Mouse (Mus musculus): ENCODE measurements at regions not wholly inside any gene's neighbourhood (a gene's known extent, or its start where the extent isn't known, plus 50 kb on each side); places are given as distances from the start of the nearest gene placed in this dataset.

GRCm38 (mm10) chr8:103214606-103215005 is 429.2 kb upstream of the Cdh11 start:
- no peaks in the 10 kb centered on the region for H3K27me3 ChIP-seq (ENCODE audit: control insufficient read depth, insufficient read depth, insufficient read length)
- no peak overlapping the region for H3K4me2 ChIP-seq (ENCODE audit: low read depth)
- no peaks in the 10 kb centered on the region for H3K36me3 ChIP-seq (ENCODE audit: control insufficient read depth, insufficient read depth)
- H3K79me2 ChIP-seq (ENCODE audit: control insufficient read depth, insufficient read depth): no peaks in the 10 kb centered on the region
- TF ChIP-seq E2F4 (IDR thresholded peaks at IDR 0.05; ENCODE audit: insufficient read depth) (no peak), MYOG (IDR thresholded peaks at IDR 0.05; ENCODE audit: control insufficient read depth in 1 of 3, insufficient read depth in 1 of 3, insufficient read length in 2 of 3, low read depth in 2 of 3) (no peak), USF1 (IDR thresholded peaks at IDR 0.05; ENCODE audit: low read depth) (no peak), SRF (IDR thresholded peaks at IDR 0.05; ENCODE audit: control insufficient read depth, insufficient read length, low read depth) (no peak), REST (IDR thresholded peaks at IDR 0.05; ENCODE audit: insufficient read depth, insufficient read length) (no peak), TCF12 (IDR thresholded peaks at IDR 0.05; ENCODE audit: insufficient read depth, poor library complexity, severe bottlenecking) (no peak), POLR2A (IDR thresholded peaks at IDR 0.05; ENCODE audit: insufficient read length, low read depth) (no peak), CEBPB (IDR thresholded peaks at IDR 0.05; ENCODE audit: insufficient read depth, poor library complexity, severe bottlenecking) (no peak), MAX (IDR thresholded peaks at IDR 0.05; ENCODE audit: low read depth) (no peak), POLR2AphosphoS2 (IDR thresholded peaks at IDR 0.05; ENCODE audit: insufficient read length, low read depth) (no peak), MYOD1 (IDR thresholded peaks at IDR 0.05; ENCODE audit: control insufficient read depth in 1 of 3, insufficient read length in 2 of 3, low read depth in 2 of 3) (no peak), TCF3 (IDR thresholded peaks at IDR 0.05; ENCODE audit: insufficient read length, low read depth) (no peak)
- H3K4me3 ChIP-seq: no peak overlapping the region
- H3ac ChIP-seq (ENCODE audit: control insufficient read depth, insufficient read length): no peak overlapping the region

- no peaks in the 10 kb centered on the region for H3K79me2 ChIP-seq (ENCODE audit: control insufficient read depth, insufficient read depth)
- H3ac ChIP-seq (ENCODE audit: control insufficient read depth, insufficient read length): no peak overlapping the region
- H3K36me3 ChIP-seq (ENCODE audit: control insufficient read depth, insufficient read depth): no peaks in the 10 kb centered on the region
- H3K4me2 ChIP-seq (ENCODE audit: low read depth): peak overlapping the region; percentile 25
- no peaks in the 10 kb centered on the region for H3K27me3 ChIP-seq (ENCODE audit: control insufficient read depth, insufficient read depth, insufficient read length)
- H3K4me3 ChIP-seq: no peak overlapping the region
- TF ChIP-seq TCF12 (IDR thresholded peaks at IDR 0.05; ENCODE audit: insufficient read depth, poor library complexity, severe bottlenecking) (no peak), TCF3 (IDR thresholded peaks at IDR 0.05; ENCODE audit: insufficient read length, low read depth) (no peak), POLR2AphosphoS2 (IDR thresholded peaks at IDR 0.05; ENCODE audit: insufficient read length, low read depth) (no peak), USF1 (IDR thresholded peaks at IDR 0.05; ENCODE audit: low read depth) (no peak), SRF (IDR thresholded peaks at IDR 0.05; ENCODE audit: control insufficient read depth, insufficient read length, low read depth) (no peak)
These were observed 445.5 kb upstream of the Cdh11 start for GRCm38 (mm10) chr8:103230741-103231475.

- H3K4me3 ChIP-seq: no peak overlapping the region
- H3K27me3 ChIP-seq (ENCODE audit: control insufficient read depth, insufficient read depth, insufficient read length): no peaks in the 10 kb centered on the region
- H3K4me2 ChIP-seq (ENCODE audit: low read depth): no peak overlapping the region
- H3K79me2 ChIP-seq (ENCODE audit: control insufficient read depth, insufficient read depth): no peaks in the 10 kb centered on the region
- H3ac ChIP-seq (ENCODE audit: control insufficient read depth, insufficient read length): no peak overlapping the region
- no peak for TF ChIP-seq REST (IDR thresholded peaks at IDR 0.05; ENCODE audit: insufficient read depth, insufficient read length)
- TF ChIP-seq POLR2A (IDR thresholded peaks at IDR 0.05; ENCODE audit: insufficient read length, low read depth): no peak
- no peak for TF ChIP-seq USF1 (IDR thresholded peaks at IDR 0.05; ENCODE audit: low read depth)
- no peak for TF ChIP-seq E2F4 (IDR thresholded peaks at IDR 0.05; ENCODE audit: insufficient read depth)
- no peak for TF ChIP-seq MYOD1 (IDR thresholded peaks at IDR 0.05; ENCODE audit: control insufficient read depth in 1 of 3, insufficient read length in 2 of 3, low read depth in 2 of 3)
- no peak for TF ChIP-seq MYOG (IDR thresholded peaks at IDR 0.05; ENCODE audit: control insufficient read depth in 1 of 3, insufficient read depth in 1 of 3, insufficient read length in 2 of 3, low read depth in 2 of 3)
- no peak for TF ChIP-seq MAX (IDR thresholded peaks at IDR 0.05; ENCODE audit: low read depth)
- TF ChIP-seq CEBPB (IDR thresholded peaks at IDR 0.05; ENCODE audit: insufficient read depth, poor library complexity, severe bottlenecking): no peak
- TF ChIP-seq TCF3 (IDR thresholded peaks at IDR 0.05; ENCODE audit: insufficient read length, low read depth): no peak
- no peak for TF ChIP-seq SRF (IDR thresholded peaks at IDR 0.05; ENCODE audit: control insufficient read depth, insufficient read length, low read depth)
- no peak for TF ChIP-seq TCF12 (IDR thresholded peaks at IDR 0.05; ENCODE audit: insufficient read depth, poor library complexity, severe bottlenecking)
- TF ChIP-seq POLR2AphosphoS2 (IDR thresholded peaks at IDR 0.05; ENCODE audit: insufficient read length, low read depth): no peak
- H3K36me3 ChIP-seq (ENCODE audit: control insufficient read depth, insufficient read depth): no peaks in the 10 kb centered on the region
These were observed 448.9 kb upstream of the Cdh11 start for GRCm38 (mm10) chr8:103234374-103234773.

GRCm38 (mm10) chr8:103235614-103236013 is 450.2 kb upstream of the Cdh11 start:
- TF ChIP-seq TCF3 (IDR thresholded peaks at IDR 0.05; ENCODE audit: insufficient read length, low read depth) (no peak), TCF12 (IDR thresholded peaks at IDR 0.05; ENCODE audit: insufficient read depth, poor library complexity, severe bottlenecking) (no peak), POLR2AphosphoS2 (IDR thresholded peaks at IDR 0.05; ENCODE audit: insufficient read length, low read depth) (no peak), POLR2A (IDR thresholded peaks at IDR 0.05; ENCODE audit: insufficient read length, low read depth) (no peak), MYOG (IDR thresholded peaks at IDR 0.05; ENCODE audit: control insufficient read depth in 1 of 3, insufficient read depth in 1 of 3, insufficient read length in 2 of 3, low read depth in 2 of 3) (no peak), E2F4 (IDR thresholded peaks at IDR 0.05; ENCODE audit: insufficient read depth) (no peak)
- Histone ChIP-seq H3ac (ENCODE audit: control insufficient read depth, insufficient read length) (no peak overlapping the region), H3K4me3 (no peak overlapping the region), H3K79me2 (ENCODE audit: control insufficient read depth, insufficient read depth) (no peaks in the 10 kb centered on the region), H3K27me3 (ENCODE audit: control insufficient read depth, insufficient read depth, insufficient read length) (no peaks in the 10 kb centered on the region), H3K4me2 (ENCODE audit: low read depth) (peak overlapping the region; percentile 32), H3K36me3 (ENCODE audit: control insufficient read depth, insufficient read depth) (no peaks in the 10 kb centered on the region)

- no peak overlapping the region for H3K4me3 ChIP-seq
- H3ac ChIP-seq (ENCODE audit: control insufficient read depth, insufficient read length): no peak overlapping the region
- TF ChIP-seq SRF (IDR thresholded peaks at IDR 0.05; ENCODE audit: control insufficient read depth, insufficient read length, low read depth) (no peak), TCF12 (IDR thresholded peaks at IDR 0.05; ENCODE audit: insufficient read depth, poor library complexity, severe bottlenecking) (no peak), POLR2A (IDR thresholded peaks at IDR 0.05; ENCODE audit: insufficient read length, low read depth) (no peak), MYOG (IDR thresholded peaks at IDR 0.05; ENCODE audit: control insufficient read depth in 1 of 3, insufficient read depth in 1 of 3, insufficient read length in 2 of 3, low read depth in 2 of 3) (no peak), USF1 (IDR thresholded peaks at IDR 0.05; ENCODE audit: low read depth) (no peak), MYOD1 (IDR thresholded peaks at IDR 0.05; ENCODE audit: control insufficient read depth in 1 of 3, insufficient read length in 2 of 3, low read depth in 2 of 3) (no peak), REST (IDR thresholded peaks at IDR 0.05; ENCODE audit: insufficient read depth, insufficient read length) (no peak), POLR2AphosphoS2 (IDR thresholded peaks at IDR 0.05; ENCODE audit: insufficient read length, low read depth) (no peak), TCF3 (IDR thresholded peaks at IDR 0.05; ENCODE audit: insufficient read length, low read depth) (no peak), E2F4 (IDR thresholded peaks at IDR 0.05; ENCODE audit: insufficient read depth) (no peak), CEBPB (IDR thresholded peaks at IDR 0.05; ENCODE audit: insufficient read depth, poor library complexity, severe bottlenecking) (no peak), MAX (IDR thresholded peaks at IDR 0.05; ENCODE audit: low read depth) (no peak)
- H3K4me2 ChIP-seq (ENCODE audit: low read depth): no peak overlapping the region
- no peaks in the 10 kb centered on the region for H3K36me3 ChIP-seq (ENCODE audit: control insufficient read depth, insufficient read depth)
- H3K79me2 ChIP-seq (ENCODE audit: control insufficient read depth, insufficient read depth): no peaks in the 10 kb centered on the region
- H3K27me3 ChIP-seq (ENCODE audit: control insufficient read depth, insufficient read depth, insufficient read length): no peaks in the 10 kb centered on the region
These were observed 453.1 kb upstream of the Cdh11 start for GRCm38 (mm10) chr8:103238456-103238970.

Measured in myocyte (in vitro differentiated cells).